Mouse (Mus musculus) urinary bladder, postnatal 4 days (tissue): Measurements from ENCODE around the gene Celf3.
A peak's percentile ranks its signal among the peaks of the same experiment; 100 is the strongest.

Experiments used
- DNase-seq, 2 experiments: peaks; one replicate each; pipeline ENCODE4 v3.0.0; 2021 to 2022; ENCODE audit warnings: low spot score in 2 of 2

The Celf3 gene

GRCm38 (mm10) chr3:94480291-94480884 is 2.3 kb downstream of the Celf3 start, which contains the start of gene Riiad1:
Riiad1 (minus strand) TSS chr3:94480341.
- DNase-seq, result no peak

GRCm38 (mm10) chr3:94481429-94481828 is 3.3 kb downstream of the Celf3 start:
- DNase-seq, result no peak

GRCm38 (mm10) chr3:94482764-94483385 is 4.8 kb downstream of the Celf3 start:
- no peak for DNase-seq

GRCm38 (mm10) chr3:94483790-94484439 is 5.8 kb downstream of the Celf3 start:
- DNase-seq, result no peak

GRCm38 (mm10) chr3:94485922-94486321 is 7.8 kb downstream of the Celf3 start:
- no peak for DNase-seq

GRCm38 (mm10) chr3:94487581-94487980 is 9.5 kb downstream of the Celf3 start:
- no peak for DNase-seq

- DNase-seq, result peak in 1 of 2 experiments; percentile 54
Measured at GRCm38 (mm10) chr3:94497162-94497561, 19.1 kb downstream of the Celf3 start.

- DNase-seq, result no peak
Measured at GRCm38 (mm10) chr3:94502243-94502642, 24.1 kb downstream of the Celf3 start.

GRCm38 (mm10) chr3:94506664-94507063 is 28.6 kb downstream of the Celf3 start:
- no peak for DNase-seq

- no peak for DNase-seq
Measured at GRCm38 (mm10) chr3:94526731-94527130, 48.6 kb downstream of the Celf3 start.

GRCm38 (mm10) chr3:94533968-94534367 is 55.9 kb downstream of the Celf3 start:
- no peak for DNase-seq

- DNase-seq, result no peak
Measured at GRCm38 (mm10) chr3:94537187-94537586, 59.1 kb downstream of the Celf3 start.
